Mouse (Mus musculus) urinary bladder, adult 18-20 months (tissue): ENCODE data around the gene Cst12.
"Not testable (repeated sequence)": the region's sequence is repeated elsewhere in the genome, so short reads cannot be mapped to it uniquely, and the experiment has no call there.

Experiments used
- DNase-seq, 2 experiments: peaks; one replicate each; pipeline ENCODE4 v3.0.0; 2022; ENCODE audit warnings: low spot score in 2 of 2, mixed read lengths in 2 of 2

Gene Cst12

GRCm38 (mm10) chr2:148789142-148789541, at the start of gene Cst12:
Cst12 (plus strand) TSS chr2:148789361.
- DNase-seq: no peak

GRCm38 (mm10) chr2:148743001-148743400, 46.2 kb upstream of the Cst12 start:
- DNase-seq: no peak

- DNase-seq: no peak
Observed at GRCm38 (mm10) chr2:148743846-148744407, 45.2 kb upstream of the Cst12 start.

GRCm38 (mm10) chr2:148750058-148750457, 39.1 kb upstream of the Cst12 start, which contains the start of gene Cstl1:
Cstl1 (plus strand) TSS chr2:148750358.
- DNase-seq: no peak

GRCm38 (mm10) chr2:148751893-148752813, 37.0 kb upstream of the Cst12 start:
- peak; percentile 35 to 40 for DNase-seq

GRCm38 (mm10) chr2:148754310-148754846, 34.8 kb upstream of the Cst12 start:
- no peak for DNase-seq

- DNase-seq: no peak
Observed at GRCm38 (mm10) chr2:148763648-148764388, 25.3 kb upstream of the Cst12 start.

- not testable (repeated sequence) for DNase-seq
Observed at GRCm38 (mm10) chr2:148771397-148771796, 17.8 kb upstream of the Cst12 start, which contains the start of gene Cst11. Cst11 (minus strand) TSS chr2:148771497.

- no peak for DNase-seq
Observed at GRCm38 (mm10) chr2:148781709-148782108, 7.5 kb upstream of the Cst12 start, which contains the start of gene 8030411F24Rik. 8030411F24Rik (plus strand) TSS chr2:148782009.

GRCm38 (mm10) chr2:148798485-148798884, 9.3 kb downstream of the Cst12 start, which contains the start of gene Cst8:
Cst8 (plus strand) TSS chr2:148798785.
- no peak for DNase-seq

- DNase-seq: no peak
Observed at GRCm38 (mm10) chr2:148801491-148801921, 12.3 kb downstream of the Cst12 start.

- no peak for DNase-seq
Observed at GRCm38 (mm10) chr2:148806696-148807095, 17.5 kb downstream of the Cst12 start.

GRCm38 (mm10) chr2:148819909-148820308, 30.7 kb downstream of the Cst12 start, which contains the start of gene Cst13:
Cst13 (plus strand) TSS chr2:148820081.
- DNase-seq: no peak

- DNase-seq: no peak
Observed at GRCm38 (mm10) chr2:148825986-148826385, 36.8 kb downstream of the Cst12 start.

GRCm38 (mm10) chr2:148834912-148835311, 45.8 kb downstream of the Cst12 start, which contains the start of gene Cst9:
Cst9 (plus strand) TSS chr2:148835147.
- no peak for DNase-seq

- DNase-seq: no peak
Observed at GRCm38 (mm10) chr2:148838075-148838777, 49.1 kb downstream of the Cst12 start.

- DNase-seq: no peak
Observed at GRCm38 (mm10) chr2:148839224-148839623, 50.1 kb downstream of the Cst12 start.
